Mouse (Mus musculus): ENCODE results near the gene Tspan4.
A peak's percentile ranks its signal among the peaks of the same experiment; 100 is the strongest.

Gene Tspan4

DNA sequence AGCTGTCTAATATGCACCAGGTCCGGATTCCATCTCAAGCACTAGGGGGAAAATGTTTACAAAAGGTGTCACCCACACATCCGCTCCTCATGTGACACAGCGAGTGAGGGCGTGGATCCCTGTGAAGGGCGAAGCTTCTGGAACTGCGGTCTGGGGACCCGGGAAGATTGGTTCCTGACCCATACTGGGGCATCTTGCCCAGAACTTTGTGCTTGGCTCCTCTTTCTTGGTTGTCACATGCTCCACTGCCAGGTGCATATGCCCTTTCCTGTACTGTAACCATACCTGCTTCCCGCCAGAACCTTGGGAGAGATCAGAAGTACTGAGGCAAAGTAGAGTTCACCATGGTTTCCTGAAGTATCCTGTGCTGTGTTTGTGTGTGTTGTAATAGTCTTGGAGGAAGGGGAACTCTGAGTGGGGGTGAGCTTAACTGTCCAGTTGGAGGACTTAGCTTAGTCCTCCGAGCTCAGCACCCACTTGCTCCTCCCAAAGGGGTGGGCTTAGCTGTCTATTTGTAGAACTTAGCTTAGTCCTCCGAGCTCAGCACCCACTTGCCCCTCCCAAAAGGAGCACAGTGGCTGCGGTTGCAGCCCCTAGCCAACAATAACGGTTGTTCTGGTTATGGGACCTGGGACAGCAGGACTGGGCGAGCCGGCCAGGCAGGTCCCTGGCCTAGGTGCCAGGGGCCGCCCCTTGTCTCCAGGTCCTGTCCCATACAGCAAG, 14.5 kb upstream of the Tspan4 start, which contains the start of gene Cracr2b:
TSS of gene Cracr2b (plus strand) at position 704 of the 723 bp plus-strand sequence.
- DNase-seq (ENCODE audit: low spot score in 2 of 2), result no peak

DNA sequence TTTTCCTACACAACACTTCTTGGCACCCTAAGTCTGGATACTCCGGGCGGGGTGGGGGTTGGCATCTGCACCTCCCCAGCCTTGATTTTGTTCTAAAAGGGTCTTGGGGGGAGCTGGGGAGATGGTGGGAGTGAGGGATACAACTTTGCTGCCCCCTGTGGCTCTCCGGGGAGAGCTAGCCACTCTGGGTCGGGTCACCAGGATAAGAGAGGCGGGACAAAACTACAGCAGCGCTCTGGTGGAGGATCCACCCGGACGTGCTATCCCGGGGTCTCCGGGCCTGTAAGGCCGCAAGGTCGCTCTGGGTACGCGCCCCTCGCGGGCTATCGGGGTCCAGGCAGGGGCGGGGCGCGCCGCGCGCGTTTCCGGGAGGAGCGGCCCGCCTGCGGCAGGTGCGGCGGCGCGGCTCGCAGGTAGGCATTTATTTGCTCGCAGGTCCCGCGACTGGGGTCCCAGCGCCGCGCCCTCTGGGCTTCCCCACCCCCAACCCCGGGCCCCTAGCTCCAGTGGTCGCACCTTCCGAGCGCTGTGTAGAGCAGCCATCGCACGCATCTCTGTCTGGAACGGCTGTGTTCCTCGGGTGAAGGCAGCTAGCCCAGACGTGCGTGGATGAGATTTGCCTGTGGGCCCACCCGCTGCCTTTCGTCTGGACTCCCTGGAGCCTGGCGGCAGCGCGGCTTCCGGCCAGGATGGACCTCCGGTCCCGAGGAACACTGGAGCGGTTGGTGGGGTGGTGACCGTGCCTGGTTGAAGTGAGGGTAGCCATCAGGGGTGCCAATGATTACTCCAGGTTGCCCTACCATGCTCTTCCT, 13.3 kb upstream of the Tspan4 start:
- DNase-seq (ENCODE audit: low spot score in 2 of 2), result no peak

DNA sequence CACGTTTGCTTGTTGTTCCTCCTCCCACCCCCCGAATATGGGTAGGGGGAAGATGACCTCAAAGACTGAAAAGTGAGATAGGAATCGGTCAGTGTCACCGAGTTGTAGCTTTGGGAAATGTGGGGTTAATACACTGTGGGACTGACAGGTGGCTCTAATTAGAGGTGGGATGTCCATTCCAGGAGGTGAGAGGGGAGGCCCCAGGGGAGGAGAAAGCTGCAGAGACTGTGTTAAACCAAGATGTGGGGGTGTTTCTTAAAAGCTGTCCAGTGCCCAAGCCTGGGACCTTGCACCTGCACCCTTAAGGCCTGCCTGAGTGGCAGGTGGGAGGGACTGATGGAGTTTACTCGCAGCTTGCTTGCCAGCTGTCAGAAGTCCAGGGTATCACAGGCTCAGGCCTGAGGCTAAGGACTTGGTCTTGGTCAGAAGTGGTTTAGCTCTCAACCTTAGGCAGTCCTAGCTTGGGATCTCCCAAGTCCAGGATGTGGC, 12.7 kb upstream of the Tspan4 start:
- no peak for DNase-seq (ENCODE audit: low spot score in 2 of 2)

DNA sequence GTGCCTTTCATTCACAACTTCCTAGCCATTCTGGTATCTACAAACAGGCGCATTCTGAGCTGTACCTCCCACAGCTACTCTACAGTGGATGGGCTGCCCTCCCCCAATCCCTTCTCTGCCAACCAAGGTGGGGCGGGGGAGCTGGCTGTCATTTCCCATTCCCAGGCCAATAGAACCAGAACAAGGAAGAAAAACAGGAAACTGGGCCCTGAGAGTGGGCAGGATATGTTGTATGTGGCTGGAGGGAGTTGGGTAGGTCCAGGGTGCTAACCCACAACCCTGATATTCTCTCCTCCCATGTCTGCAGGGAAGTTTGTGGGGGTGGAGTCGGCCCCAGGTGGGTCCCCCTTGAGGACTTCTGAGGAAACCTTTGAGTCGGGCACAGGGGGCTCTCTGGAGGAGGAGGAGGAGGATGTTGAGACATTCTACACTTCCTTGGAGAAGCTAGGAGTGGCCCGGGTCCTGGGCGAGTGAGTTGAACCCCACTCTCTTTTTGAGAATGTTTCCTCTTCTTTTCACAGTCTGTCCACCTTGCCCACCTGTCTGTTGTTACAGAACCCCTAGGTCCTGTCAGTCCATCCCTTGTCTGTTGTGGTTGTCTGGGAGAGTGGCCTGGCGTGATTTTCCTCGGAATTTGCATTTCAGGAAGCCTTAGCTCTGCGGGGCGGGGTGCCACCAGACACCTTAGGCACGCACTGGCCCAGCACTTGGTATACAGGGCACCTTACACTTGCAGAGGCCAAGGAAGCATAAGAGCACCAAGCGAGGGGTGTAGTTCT, 11.0 kb upstream of the Tspan4 start:
- peak in 1 of 2 experiments; percentile 21 for DNase-seq (ENCODE audit: low spot score in 2 of 2)

DNA sequence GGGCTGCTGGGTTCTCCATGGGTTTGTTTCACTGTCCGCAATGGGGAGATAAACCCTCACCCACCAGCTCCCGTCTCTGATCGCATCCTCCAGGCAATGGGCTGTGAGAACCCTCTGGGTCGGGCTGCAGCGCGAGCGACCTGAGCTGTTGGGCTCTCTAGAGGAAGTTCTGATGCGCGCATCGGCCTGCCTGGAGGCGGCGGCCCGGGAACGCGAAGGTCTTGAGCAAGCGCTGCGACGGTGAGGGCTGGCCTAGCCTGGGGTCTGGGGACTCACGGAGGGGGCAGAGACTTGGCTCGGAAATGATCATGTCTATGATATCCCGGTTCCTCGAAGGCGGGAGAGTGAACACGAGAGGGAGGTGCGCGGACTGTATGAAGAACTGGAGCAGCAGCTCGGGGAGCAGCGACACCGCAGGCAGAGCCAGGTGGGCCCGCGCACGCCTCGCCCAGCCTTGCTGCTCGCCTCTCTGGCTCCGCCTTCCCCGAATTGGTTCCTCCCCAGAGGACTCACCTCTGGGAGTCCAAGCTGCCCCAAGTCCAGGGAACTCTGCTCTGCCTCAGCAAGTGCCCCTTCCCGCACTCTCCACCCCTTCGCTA, 10.3 kb upstream of the Tspan4 start:
- DNase-seq (ENCODE audit: low spot score in 2 of 2), result peak in 1 of 2 experiments; percentile 17

DNA sequence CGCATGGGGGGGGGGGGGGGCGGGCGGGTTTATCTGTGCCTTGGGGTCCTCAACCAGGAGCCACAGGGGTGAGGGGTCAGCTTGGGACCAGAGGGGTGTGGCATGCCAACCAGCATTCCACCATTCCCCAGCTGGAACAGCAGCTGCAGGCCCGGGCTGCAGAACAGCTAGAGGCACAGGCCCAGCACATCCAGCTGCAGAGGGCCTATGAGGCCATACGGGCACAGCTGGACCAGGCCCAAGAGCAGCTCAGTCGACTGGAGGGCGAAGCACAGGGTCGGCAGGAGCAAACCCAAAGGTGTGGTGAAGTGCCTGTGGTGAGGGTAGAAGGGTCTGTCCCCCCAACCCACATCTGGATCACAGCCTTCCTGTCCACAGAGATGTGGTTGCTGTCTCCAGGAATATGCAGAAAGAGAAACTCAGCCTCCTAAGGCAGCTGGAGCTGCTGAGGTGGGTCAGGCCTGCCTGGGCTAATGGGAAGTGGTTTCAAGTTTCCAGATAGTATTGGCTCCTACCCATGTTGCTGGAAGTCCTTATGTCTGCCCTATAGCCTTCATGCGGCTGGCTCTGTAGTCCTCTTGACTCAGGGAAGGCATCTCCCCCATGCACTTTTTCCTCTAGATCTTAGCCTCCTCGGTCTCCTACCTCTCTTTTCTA, 9.5 kb upstream of the Tspan4 start:
- peak in 1 of 2 experiments; percentile 14 for DNase-seq (ENCODE audit: low spot score in 2 of 2)

DNA sequence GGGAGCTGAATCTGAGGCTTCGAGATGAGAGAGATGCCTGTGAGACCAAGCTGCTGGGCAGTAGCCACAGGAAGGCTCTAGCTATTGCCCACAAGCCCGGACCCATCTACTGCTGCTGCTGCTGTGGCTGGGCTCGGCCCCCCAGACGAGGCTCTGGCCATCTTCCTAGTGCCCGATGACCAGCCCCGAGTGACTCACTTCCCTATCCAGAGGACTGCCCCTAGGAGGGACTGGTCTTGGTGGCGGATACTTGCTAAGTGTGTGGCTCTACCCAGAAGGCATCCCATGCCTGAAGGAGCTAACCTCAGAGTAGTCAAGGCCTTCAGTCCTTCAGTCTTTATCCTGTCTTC, 9.0 kb upstream of the Tspan4 start:
- DNase-seq (ENCODE audit: low spot score in 2 of 2), result no peak

DNA sequence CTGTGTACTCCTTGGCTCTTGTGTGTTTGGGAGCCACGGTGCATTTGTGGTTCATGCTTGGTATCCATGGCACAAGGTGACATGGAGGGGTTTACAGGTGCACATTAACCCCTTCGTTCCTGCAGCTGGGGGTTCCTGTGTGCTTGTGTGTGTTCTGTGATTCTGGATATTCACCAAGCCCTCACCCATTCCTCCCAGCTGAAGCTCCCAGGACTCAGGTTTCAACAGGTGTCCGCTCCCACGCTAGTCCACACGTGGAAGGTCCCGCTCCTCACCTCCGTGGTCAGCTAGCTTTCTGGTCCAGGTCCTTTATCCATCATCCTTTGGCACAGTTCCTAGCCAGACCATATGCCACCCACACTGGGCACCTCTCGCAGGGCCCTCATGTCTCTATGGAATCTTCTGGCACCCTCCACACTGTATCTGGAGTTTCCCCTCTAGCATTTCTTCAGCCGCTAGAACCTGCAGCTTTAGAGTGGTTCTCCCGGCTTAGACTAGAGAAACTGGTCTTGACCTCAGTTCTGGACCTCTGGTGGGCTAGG, 8.4 kb upstream of the Tspan4 start:
- DNase-seq (ENCODE audit: low spot score in 2 of 2), result no peak

DNA sequence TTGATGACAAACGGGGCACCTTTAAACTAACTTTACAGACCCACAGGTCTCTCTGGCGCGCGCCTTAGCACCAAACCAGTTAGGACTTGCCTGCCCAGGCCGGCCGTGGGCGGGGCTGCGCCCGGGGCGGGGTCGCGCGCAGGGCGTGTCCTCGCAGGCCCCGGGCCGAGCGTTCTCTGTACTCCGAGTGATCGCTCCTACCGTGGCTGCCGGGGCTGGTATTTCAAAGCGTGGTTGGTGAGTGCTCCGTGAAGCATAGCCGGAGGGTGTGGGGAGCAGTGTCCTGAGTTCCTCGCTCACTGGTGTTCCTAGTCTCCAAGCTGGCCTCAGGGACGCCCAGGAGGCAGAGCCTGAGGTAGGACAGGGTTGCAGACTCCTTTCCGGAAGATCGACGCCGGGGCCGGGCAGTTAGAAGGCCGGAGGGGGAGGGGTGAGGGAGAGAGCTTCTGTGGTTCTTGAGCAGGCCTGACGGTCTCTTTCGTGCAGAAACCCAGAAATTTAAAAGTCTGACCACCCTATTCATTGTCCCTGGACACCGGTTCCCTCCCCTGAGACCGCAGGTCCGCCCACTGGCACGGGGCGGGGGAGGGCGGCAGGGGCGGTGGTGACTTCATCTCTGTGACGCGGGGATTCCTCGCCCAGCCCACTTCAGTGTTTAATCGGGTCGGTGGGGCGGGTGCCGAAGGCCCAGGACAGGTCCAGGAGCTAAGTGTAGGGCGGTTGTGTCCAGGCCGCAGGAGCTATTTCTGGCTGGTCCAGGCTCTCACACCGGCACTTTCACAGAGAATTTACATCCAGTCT, 7.6 kb upstream of the Tspan4 start, which contains the start of gene Cd151:
TSS of gene Cd151 (plus strand) at position 163 of the 801 bp plus-strand sequence.
- DNase-seq (ENCODE audit: low spot score in 2 of 2), result peak in 1 of 2 experiments; percentile 69

DNA sequence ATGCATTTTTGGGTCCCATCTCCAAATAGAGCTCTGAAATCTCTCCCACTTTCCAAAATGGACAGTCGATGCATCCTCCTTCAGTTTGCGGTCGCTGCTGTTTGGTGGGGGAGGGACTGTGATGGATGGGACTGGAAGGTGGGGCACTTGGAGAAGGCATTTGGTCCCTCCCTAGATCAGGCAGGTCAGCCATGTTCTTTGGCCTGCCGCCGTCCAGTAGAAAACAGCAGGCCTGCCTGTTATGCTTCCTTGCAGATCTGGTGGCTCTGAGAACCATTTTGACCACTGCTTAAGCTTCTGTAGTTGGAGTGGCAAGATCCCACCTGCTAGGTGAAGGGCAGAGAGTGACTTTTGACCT, 6.9 kb upstream of the Tspan4 start:
- DNase-seq (ENCODE audit: low spot score in 2 of 2), result no peak

DNA sequence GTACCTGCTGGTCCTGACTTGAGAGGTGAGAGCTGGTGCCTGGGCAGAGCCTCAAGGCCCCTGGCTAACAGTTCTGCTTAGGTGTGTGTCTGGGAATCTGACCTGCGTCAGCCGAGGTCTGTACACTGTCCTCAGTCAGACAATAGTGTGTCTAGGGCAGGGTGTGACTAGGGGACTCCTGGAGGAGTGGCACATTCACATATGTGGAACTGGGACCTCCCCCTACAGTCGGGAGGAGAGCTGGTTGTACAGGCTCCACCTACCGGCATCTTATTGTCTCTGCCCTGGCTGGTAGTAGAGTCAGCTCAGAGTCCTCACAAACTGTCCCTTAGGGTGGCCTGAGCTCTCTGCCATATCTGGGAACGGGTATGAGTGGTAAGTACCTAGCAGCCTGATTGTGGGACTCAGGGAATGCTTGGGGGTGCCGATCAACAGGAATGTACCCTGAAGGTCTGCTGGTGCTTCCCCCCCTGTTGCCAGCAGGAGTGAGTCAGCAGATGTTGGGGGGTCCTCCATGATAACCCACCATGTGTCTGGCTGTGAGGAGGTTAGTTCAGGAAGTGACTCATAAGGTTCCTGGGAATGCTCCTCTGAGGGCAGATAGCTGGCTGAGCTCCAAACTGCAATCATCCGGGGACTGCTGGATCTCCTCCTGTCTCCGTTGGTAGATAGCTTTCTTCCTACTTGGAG, 6.4 kb upstream of the Tspan4 start:
- peak in 1 of 2 experiments; percentile 64 for DNase-seq (ENCODE audit: low spot score in 2 of 2)

DNA sequence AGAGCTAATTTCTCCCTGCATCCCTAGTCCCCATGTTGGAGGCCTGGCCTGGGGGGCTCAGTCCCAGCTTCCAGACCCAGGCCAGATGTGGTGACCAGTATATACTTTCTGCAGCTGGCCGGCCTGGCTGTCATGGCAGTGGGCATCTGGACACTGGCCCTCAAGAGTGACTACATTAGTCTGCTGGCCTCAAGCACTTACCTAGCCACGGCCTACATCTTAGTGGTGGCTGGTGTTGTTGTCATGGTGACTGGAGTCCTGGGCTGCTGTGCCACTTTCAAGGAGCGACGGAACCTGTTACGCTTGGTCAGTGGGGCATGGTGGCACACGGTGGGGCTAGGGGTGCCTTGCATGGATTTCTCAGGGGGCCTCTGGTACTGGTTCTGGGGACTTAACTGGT, 5.7 kb upstream of the Tspan4 start:
- no peak for DNase-seq (ENCODE audit: low spot score in 2 of 2)

DNA sequence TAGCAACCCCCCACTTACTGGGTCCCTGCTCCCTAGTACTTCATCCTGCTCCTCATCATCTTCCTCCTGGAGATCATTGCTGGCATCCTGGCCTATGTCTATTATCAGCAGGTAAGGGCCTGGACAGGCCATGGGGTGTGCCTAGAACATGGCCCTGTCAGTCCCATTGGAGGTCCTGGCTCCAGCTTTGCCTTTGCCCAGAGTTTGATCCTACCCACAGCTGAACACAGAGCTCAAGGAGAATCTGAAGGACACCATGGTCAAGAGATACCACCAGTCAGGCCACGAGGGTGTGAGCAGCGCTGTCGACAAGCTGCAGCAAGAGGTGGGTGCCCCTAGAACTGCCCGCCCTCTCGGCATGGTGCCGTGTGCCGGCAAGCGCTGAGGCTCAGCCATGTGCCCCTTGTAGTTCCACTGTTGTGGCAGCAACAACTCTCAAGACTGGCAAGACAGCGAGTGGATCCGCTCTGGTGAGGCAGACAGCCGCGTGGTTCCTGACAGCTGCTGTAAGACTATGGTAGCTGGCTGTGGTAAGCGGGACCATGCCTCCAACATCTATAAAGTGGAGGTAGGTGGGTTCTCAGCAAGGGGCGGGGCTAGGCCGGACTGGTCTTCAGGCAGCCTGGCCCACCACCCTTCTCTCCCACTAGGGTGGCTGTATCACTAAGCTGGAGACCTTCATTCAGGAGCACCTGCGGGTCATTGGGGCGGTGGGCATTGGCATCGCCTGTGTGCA, 5.0 kb upstream of the Tspan4 start:
- no peak for DNase-seq (ENCODE audit: low spot score in 2 of 2)

DNA sequence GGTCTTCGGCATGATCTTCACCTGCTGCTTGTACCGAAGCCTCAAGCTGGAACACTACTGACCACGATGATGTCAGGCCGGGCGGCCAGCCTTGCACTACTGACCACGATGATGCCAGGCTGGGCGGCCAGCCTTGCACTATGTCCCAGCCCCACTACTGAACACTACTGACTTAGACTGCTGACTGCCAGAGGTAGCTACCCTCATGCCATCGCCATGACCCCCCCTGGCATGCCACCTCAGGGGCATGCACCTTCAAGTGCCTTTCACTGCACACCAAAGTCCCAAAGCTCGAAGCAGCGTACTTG, 4.4 kb upstream of the Tspan4 start:
- DNase-seq (ENCODE audit: low spot score in 2 of 2), result no peak

DNA sequence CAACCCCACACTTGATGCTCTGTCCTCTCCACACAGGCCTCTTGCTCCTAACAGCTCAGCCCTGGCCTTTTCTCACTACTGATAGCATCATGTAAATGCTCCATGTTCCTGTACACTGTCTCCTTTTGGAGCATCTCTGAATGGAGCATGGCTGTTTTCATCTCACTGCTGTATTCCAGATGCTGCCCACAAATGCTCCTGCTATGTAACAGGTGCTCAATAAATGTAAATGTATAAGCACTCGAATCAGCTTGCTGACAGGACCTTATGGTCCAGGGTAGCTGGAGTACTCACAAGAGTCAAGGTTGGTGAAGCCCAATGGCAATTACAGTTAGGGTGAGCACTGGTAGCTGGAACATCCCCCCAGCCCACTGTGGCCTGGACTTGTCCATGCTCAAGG, 3.8 kb upstream of the Tspan4 start:
- no peak for DNase-seq (ENCODE audit: low spot score in 2 of 2)

DNA sequence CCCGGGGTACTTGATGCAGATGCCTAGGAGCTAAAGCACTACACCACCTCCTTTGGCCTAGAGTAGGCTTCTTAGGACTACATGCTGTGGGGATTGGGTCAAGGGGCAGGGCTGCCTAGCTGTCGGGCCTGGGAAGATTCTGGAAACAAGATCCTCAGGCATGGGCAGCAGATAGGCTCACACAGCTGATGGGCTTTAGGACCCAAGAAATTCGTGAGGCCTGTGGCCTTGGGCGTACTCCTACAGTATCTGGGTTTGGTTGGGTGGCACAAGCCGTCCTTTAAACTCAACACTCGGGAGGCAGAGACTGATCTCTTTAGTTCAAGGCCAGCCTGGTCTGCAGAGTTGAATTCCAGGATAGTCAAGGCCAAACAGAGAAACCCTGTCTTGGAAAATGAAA, 2.8 kb upstream of the Tspan4 start:
- no peak for DNase-seq (ENCODE audit: low spot score in 2 of 2)

DNA sequence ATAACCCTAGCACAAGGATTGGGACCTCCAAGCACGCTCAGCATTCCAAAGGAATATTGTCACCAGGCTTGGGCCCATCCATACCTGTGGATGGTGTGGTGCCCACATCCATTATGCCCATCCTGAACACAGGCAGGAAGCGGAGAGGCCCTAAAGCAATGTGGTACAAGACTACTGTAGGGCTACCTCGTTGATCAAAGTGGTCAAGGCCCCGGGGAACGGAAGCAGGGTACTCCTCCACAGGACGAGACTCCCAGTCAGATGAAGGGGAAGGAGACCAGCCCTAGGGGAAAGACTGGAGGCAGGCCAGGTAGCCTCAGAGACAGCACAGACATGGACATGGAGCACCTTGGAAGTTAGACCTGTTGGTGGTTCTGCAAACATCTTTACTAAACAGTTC, 2.3 kb upstream of the Tspan4 start:
- no peak for DNase-seq (ENCODE audit: low spot score in 2 of 2)

DNA sequence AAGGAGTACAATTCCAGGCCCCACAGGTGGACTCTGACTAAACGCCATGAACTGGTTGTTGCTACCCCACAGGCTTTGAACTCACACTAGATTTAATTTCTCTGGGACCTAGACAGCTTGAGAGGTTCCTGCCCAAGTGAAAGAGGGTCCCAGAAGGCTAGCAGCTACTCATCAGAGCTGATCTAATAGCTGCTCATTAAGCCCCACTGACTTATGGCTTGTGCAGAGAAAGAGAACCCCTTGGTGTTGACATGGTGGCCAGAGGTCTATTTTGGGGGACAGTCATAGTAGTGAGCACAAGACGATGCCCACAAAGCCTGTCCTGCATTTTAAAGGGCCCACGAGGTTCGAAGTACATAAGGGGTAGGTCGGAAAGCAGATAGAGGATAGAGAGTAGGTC, 880 bp upstream of the Tspan4 start:
- DNase-seq (ENCODE audit: low spot score in 2 of 2), result no peak

DNA sequence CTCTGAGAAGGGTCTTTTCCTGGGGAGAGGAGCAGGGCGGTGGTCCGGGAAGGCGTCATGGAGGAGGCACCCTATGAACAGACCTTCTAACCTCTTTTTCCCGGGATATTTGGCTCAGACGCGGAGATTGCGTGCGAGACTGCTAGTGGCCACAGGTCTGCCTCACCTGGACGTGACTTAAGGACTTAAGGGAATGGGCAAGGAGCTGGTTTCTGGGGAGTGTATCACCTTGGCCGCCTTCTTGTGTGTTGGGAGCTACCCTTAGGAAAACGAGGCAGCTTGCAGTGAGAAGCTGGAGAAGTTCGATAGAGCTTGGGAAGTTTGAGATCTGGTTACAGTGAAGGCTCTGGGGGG, 742 bp downstream of the Tspan4 start:
- DNase-seq (ENCODE audit: low spot score in 2 of 2), result no peak

Measured in frontal cortex, postnatal 10 days (tissue).